Mouse (Mus musculus) yolk sac, embryonic 10.5 days (tissue): ENCODE results near the gene Ppp1r10.
"Not testable (repeated sequence)": the region's sequence is repeated elsewhere in the genome, so short reads cannot be mapped to it uniquely, and the experiment has no call there.

Source experiments
- DNase-seq: peaks from one replicate; pipeline ENCODE4 v3.0.0-alpha.2; 2017; ENCODE audit warnings: low spot score

Gene Ppp1r10

DNA sequence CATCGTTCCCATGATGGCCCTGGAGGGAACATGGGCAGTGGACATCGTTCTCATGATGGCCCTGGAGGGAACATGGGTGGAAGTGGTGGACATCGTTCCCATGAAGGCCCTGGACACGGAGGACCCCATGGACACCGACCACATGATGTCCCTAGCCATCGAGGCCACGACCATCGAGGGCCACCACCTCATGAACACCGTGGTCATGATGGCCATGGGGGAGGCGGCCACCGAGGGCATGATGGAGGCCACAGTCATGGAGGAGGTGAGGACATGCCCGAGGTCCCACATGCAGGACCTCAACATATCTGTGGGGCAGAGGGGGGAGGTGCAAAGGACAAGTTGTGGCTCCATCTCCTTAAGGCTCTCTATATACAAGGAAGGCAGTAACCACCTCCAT is 14.4 kb downstream of the Ppp1r10 start:
- DNase-seq: no peak

DNA sequence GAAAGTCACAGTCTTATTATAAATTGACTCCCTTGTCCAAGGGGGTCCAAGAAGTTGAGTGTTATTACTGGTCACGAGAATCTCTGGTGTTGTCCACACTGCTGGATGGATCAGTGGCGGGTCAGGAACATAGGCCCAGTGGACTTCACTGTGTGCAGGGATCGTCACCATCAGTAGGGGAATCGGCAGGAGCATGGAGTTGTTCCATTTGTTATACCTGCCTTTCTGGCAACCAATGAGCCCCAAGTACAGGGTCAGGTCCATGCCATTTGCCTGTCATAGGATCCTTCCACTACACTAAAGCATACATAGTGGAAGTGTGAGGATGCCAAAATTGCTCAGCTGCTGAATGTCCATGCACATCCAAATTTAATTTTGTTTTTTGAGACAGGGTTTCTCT is 16.4 kb downstream of the Ppp1r10 start:
- no peak for DNase-seq

DNA sequence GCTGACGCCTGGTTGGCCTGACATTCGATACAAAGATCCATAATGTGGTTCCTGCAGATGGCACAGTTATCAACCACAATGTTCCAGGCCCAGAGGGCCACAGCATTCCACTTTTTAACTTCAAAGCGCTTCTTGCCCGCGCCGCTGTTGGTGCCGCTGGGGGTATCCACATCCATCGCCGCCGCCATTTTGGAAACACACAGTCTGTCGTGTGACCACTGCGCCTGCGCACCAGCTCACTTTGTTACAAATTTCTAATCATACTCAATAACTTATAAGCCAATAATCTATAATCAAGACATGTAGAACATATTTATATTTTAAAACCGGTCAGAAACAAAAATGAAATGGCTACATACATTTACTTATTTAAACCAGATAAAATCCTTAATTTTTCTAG is 19.5 kb downstream of the Ppp1r10 start:
- not testable (repeated sequence) for DNase-seq

DNA sequence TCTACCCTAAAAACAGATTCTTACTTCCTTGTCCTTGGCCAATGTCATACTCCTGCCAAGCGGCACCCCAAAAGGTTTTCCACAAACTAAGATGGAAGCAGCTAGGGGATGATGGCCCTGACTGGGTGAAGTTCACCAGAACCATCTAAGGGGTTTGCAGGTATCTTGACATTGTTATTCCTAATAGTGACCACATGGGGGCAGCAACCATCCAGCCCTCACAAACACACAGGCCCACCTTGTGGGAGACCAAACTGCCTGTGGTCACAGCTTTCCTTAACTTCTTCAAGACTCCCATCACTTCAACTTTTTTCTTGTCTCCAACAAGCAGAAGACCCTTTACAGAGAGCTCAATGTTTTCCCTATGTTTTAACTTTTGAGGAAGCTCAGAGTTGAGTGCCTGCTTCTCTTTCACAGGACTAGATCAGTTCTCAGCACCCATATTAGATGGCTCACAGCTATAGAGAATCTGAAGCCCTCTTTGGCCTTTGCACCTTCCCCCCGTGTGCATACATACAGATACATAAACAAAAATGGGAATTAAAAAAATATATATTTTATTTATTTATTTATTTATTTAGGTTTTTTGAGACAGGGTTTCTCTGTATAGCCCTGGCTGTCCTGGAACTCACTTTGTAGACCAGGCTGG is 21.6 kb downstream of the Ppp1r10 start:
- DNase-seq: no peak

DNA sequence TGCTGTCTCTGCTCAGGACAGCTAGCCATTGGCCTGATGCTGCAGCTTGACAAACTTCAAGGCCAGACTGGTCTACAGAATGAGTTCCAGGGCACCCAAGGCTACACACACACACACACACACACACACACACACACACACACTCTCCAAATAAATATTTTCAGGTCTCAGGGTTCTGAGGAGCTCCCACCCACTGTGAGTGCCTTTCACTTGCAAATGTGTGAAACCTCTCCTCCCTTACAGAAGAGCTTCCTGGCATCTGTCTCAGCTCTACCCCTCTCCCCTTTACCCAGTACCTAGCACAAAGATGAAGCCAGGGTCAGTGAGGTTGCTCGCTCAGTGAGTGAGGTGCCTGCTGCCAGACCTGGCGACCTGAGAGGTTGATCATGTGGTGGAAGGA is 22.9 kb downstream of the Ppp1r10 start:
- no peak for DNase-seq

DNA sequence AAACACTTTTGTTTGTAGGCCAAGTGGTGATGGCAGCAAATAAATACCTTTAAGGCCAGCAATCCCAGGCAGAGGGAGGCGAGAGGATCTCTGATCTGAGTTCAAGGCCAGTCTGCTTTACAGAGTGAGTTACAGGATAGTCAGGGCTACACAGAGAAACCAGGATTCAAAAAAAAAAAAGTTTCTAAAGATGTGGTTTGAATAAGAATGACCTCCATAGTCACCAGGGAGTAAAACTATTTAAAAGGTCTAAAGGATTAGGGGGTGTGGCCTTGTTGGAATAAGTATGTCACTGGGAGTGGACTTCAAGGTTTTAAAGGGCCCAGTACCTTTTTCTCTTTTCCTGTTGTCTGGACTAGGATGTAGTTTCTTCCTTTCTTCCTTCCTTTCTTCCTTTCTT is 23.7 kb downstream of the Ppp1r10 start:
- no peak for DNase-seq

DNA sequence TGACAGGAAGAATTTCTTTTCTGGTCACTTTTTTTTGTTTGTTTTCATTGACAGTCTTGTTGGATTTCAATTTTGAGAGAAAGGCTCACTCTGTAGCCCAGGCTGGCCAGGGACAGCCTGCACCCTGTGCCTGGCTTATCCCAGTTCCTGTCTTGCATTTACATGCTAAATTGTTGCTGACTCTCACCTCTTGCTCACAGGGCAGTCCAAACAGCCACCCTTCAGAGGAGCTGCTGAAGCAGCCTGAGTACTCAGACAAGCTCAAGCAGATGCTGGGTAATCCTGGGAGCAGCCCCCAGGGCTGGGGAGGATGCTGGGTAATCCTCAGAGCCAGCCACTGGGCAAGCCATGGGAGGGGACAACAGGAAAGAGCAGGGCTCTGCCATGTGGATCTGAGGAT is 34.7 kb downstream of the Ppp1r10 start:
- not testable (repeated sequence) for DNase-seq

DNA sequence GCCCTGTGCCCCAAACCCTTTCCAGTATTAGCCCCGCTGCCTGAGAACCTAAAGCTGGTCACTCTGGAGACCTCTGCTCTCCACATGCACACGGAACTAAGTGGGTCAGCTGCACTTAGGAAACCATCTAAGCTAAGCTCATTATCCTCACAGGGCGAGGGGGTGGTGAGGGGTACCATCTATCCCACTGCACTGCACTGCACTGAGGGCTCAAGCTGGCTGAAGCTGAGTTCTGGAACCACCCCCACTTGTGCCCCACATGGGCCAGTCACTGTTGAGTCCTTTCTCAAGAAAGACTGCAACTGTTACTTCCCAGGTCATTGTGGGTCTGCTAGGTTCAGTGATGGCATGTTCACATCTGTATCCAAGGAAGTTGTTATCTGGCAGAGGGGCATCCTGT is 36.3 kb downstream of the Ppp1r10 start:
- not testable (repeated sequence) for DNase-seq

DNA sequence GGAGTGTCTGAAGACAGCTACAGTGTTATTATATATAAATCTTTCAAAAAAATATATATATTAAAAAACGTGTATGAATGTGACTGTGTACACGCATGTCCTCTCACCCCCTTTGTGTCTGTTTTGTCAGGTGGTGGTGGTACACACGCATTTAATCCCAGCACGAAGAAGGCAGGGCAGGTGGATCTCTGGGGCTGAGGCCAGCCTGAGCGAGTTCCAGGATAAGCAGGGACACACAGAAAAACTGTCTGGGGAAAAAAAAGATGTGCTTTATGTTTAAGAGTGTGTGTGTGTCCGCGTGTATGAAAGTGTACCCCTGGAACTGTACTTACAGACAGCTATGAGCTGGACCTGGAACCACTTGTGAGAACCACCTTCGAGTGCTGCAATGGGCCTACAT is 38.4 kb downstream of the Ppp1r10 start:
- no peak for DNase-seq

DNA sequence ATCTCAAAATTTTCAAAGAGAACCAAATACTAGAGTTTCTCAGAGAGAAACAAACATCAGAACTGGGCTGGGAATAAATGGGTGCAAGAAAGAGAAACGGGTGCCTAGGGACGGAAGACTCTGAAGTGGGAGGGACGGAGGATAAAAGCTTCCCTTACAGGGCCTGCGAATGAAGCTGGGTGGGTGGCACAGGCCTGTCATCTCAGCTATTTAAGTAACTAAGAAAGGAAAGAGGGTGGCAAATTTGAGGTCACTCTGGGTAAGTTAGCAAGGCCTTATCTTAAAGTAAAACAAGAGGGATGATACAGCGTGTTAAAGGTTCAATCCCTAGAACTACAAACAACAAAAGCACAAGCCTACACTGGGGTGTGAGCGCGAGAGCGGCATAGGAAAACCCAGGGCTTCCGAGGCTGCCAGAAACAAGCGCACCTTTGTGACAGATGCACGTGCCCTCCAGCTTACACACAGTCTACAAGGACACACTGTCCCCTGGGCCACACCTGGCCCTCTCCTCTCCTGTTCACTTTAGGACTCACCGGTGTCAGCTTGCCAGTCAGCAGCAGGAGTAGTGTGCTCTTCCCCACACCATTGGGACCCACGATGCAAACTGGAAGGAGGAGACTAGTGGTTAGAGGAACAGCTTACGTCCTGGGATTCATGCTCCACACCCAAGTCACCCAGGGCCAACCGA is 42.4 kb downstream of the Ppp1r10 start:
- DNase-seq: no peak

DNA sequence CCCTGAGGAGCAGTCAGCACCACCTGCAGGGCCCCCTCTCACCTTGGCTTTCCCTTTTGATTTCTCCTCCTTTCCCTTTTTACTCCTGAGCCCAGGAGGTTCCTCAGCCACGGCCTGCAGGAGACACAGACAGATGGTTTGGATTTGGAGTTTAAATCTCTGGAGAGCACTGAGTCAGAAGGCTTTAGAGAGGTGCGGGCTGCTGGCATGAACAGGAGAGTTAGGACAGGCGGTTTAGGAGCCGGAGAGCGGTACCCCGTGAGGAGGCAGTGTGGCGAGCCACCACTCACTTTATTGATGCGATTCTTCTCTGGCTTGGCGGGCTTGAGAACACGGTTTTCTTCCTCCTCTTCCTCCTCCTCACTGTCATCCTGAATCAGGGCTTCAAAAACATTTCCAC is 47.0 kb downstream of the Ppp1r10 start:
- DNase-seq: no peak

DNA sequence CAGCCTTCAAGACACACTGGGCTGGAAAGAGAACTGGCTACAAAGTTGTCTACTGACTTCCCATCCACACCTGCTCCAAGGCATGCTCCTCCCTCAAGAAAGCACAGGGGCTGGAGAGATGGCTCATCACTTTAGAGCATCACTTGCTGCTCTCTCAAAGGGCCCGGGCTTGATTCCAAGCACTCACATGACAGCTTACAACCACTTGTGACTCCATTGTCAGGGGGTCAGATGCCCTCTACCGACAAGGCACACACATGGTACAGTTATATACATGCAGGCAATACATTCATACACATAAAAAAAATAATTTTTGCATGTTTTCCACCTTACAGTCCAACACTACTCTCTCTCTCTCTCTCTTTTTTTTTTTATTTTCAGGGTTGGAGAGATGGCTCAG is 51.4 kb downstream of the Ppp1r10 start:
- DNase-seq: no peak

DNA sequence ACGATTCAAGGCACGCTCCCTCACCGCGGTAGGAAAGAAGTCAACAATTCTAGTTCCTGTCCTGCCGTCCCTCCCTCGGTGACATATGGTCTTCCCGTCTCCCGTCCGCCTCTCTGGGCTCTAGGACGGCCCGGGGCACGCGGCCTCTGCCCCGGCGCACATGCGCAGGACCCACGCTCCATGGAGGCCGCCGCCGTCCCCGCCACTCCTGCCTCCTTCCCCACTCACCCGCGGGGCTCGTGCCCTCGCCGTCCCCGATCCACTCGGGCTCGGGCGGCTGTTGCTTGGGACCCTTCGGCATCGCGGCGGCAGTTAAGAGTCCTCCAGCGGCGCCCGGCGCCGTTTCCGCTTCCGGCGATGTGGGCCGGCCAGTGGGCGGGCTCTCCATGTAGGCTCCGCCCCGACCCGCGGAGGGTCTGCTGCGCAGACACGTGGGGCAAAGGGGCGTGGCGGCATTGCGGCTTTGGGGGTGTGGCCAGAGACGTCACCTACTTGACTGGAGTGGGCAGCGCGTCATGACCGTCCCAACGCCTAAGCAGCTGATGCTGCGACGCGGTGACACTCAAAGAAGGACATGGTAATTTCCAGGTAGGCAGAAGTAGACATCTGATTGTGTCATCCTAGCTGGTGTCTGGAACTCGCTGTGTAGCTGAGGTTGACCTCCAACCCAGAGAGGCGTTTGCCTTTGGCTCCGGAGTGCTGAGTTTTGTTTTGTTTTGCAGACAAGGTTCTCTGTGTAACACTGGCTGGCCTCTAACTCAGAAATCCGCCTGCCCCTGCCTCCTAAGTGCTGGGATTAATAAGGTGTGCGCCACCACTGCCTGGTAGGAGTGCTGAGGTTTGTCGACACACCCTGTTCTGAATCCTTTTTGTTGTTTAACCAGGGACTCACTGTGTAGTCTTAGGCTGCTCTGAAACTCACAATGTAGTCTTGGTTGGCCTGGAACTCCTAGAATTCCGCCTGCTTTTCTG is 53.5 kb downstream of the Ppp1r10 start, which contains the start of gene Abcf1:
Gene Abcf1 (minus strand): TSS at position 344 of the 972 bp plus-strand sequence.
- peak; percentile 97 for DNase-seq

DNA sequence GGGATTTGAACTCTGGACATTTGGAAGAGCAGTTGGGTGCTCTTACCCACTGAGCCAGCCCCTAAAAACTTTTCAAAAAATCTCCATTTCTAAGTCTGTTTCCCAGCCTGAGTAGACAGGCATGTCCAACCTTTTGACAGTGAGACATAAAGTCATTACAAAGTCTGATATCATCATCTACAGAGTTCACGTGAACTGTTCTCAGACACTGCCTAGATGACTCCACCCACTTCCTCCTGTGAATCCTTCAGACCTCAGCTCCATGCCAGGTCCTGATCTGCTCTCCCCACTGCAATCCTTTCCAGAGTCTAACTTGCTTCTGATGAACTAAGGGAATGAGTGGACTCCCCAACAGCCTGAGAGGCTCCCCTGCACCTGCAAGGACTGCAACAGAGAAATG is 55.9 kb downstream of the Ppp1r10 start:
- no peak for DNase-seq

DNA sequence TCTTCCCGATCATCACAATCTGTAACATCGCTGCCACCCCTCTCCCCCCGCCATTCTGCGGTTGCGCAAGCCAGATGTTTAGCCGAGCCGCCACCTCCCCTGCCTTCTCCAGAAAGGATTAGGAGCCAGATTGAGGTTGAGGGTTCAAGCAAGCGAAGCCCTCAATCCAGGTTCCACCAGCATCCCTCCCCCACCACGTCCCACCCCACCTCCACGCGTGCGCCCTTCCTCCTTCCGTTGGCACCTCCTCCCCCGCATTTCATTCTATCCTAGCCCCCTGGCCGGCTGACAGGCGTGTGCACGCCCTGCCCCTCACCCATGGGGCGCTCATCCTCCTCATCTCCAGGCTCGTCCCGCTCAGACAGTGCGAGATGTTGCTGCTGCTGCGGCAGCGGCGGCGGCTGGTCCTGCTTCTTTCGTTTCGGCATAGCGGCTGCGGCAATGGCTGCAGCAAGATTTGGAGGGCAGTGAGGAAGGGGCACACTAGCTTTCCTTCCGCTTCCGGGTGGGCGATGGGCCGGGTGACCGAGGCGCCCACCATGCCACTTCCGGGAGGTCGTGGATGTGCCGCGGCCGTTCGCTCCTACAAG is 62.7 kb downstream of the Ppp1r10 start:
- DNase-seq: peak; percentile 92

DNA sequence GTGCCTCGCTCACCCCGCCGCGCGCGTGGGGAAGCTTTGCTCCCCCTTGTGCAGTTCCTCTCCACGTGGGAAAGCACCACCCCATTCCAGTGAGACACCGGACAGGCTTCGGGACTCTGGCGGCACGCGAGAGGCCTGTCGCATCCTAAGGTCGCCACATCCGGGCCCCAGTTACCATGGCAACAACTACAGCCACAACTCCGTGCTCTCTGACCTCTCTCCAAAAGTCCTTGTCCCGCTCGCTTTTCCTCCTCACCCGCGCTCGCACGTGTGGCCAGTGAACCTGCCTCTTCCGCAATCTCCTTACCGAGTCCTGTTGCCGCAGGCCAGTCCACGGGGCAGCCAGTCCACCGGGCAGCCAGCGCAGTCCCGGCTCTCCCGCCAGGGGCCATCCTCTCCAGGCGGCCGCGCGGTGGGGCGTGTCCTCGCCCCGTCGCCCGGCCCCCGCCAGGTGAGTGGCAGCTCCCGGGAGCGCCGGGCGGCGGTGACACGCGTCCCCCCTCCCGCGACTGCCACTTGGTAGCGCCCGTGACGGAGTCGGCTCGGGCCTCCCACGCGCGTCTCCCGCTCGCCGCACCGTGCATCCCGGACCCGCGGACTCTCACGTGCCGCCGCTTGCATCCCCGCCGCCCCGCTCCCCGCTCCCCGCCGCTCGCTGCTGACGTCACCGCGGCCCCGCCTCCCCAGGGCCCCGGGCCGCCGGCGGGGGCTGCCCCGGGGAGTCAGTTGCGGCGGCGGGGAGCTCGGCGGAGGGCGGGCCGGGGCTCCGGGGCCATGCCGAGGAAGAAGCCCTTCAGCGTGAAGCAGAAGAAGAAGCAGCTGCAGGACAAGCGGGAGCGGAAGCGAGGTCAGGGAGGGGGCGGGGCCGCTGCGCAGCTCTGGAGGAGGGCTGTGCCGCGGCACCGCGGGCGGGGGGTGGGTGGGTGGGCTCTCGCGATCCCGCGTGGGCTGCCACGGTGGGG is 63.4 kb downstream of the Ppp1r10 start, which contains the start of the genes Gnl1 and Prr3:
Gene Gnl1 (plus strand): TSS at position 451 of the 962 bp plus-strand sequence.
Gene Prr3 (minus strand): TSS at position 836 of the 962 bp plus-strand sequence.
- peak; percentile 97 for DNase-seq

DNA sequence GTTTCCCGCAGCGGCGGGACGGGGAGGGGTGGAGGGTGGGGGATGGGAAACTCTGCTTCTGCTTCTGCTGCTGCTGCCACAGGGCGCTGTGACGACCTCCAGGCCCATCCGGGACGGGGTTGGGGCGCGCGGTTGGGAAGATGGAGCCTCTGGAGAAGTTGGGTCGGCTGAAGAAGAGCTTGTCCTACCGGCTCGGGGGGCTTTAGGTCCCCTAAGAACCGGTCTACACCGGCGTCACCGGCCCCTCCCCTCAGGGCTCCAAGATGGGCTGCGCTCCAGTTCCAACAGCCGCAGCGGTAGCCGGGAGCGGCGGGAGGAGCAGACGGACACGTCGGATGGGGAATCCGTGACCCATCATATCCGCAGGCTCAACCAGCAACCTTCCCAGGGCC is 64.1 kb downstream of the Ppp1r10 start:
- no peak for DNase-seq

DNA sequence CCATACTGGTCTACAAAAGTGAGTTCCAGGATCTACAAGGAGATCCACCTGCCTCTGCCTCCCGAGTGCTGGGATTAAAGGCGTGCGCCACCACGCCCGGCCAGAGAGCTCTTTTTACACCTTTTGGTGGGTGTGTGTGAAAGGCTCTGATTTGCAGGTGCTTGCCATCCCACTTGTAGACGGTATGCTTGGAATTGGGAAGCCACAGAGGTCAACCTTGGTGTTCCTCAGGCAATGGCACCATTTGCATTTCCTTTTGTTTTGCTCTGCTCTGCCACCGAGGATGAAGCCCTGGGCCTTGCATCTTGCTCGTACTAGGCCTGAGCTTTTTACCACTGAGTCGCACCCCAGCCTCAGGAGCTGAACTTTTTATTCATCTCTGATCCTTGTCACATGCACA is 65.5 kb downstream of the Ppp1r10 start:
- DNase-seq: no peak
